Mouse (Mus musculus): ENCODE measurements around the gene Smyd1. TPM values are rescaled to one million over a fixed set of nuclear protein-coding genes. Genes with fewer than 3 reads are reported as not detected.
"Not testable (repeated sequence)": the region's sequence is repeated elsewhere in the genome, so short reads cannot be mapped to it uniquely, and the experiment has no call there.

The Smyd1 gene
- under 1 TPM in 3 of 4 experiments, not detected in 1; 0.13 to 0.23 (median 0.21) TPM for total RNA-seq (2022)

GRCm38 (mm10) chr6:71321826-71322283, at the start of gene Smyd1:
Gene Smyd1 (minus strand): TSS chr6:71322233.
- DNase-seq, result no peak

- no peak for DNase-seq
These were observed 49.1 kb upstream of the Smyd1 start for GRCm38 (mm10) chr6:71371085-71371605.

- no peak for DNase-seq
These were observed 47.4 kb upstream of the Smyd1 start for GRCm38 (mm10) chr6:71369416-71369815.

- DNase-seq, result no peak
These were observed 42.0 kb upstream of the Smyd1 start for GRCm38 (mm10) chr6:71363995-71364394.

- no peak for DNase-seq
These were observed 39.2 kb upstream of the Smyd1 start for GRCm38 (mm10) chr6:71361156-71361670.

- DNase-seq, result no peak
These were observed 38.7 kb upstream of the Smyd1 start for GRCm38 (mm10) chr6:71360751-71361150.

GRCm38 (mm10) chr6:71360221-71360620, 38.2 kb upstream of the Smyd1 start:
- DNase-seq, result no peak

GRCm38 (mm10) chr6:71357493-71357892, 35.5 kb upstream of the Smyd1 start:
- DNase-seq, result no peak

- no peak for DNase-seq
These were observed 31.7 kb upstream of the Smyd1 start for GRCm38 (mm10) chr6:71353722-71354121.

GRCm38 (mm10) chr6:71352866-71353427, 30.9 kb upstream of the Smyd1 start:
- DNase-seq, result no peak

GRCm38 (mm10) chr6:71352201-71352600, 30.2 kb upstream of the Smyd1 start:
- DNase-seq, result no peak

GRCm38 (mm10) chr6:71351201-71351600, 29.2 kb upstream of the Smyd1 start:
- no peak for DNase-seq

- DNase-seq, result no peak
These were observed 26.0 kb upstream of the Smyd1 start for GRCm38 (mm10) chr6:71348006-71348405.

- DNase-seq, result no peak
These were observed 19.1 kb upstream of the Smyd1 start for GRCm38 (mm10) chr6:71341179-71341578.

GRCm38 (mm10) chr6:71339351-71339750, 17.3 kb upstream of the Smyd1 start:
- DNase-seq, result no peak

- no peak for DNase-seq
These were observed 16.9 kb upstream of the Smyd1 start for GRCm38 (mm10) chr6:71338941-71339340.

GRCm38 (mm10) chr6:71337666-71338065, 15.6 kb upstream of the Smyd1 start:
- DNase-seq, result no peak

- no peak for DNase-seq
These were observed 11.7 kb upstream of the Smyd1 start for GRCm38 (mm10) chr6:71333578-71334273.

- DNase-seq, result no peak
These were observed 11.0 kb upstream of the Smyd1 start for GRCm38 (mm10) chr6:71333031-71333430.

GRCm38 (mm10) chr6:71332236-71332965, 10.4 kb upstream of the Smyd1 start:
- no peak for DNase-seq

- not testable (repeated sequence) for DNase-seq
These were observed 9.5 kb upstream of the Smyd1 start for GRCm38 (mm10) chr6:71331491-71331890.

GRCm38 (mm10) chr6:71330486-71330885, 8.5 kb upstream of the Smyd1 start:
- no peak for DNase-seq

GRCm38 (mm10) chr6:71329881-71330280, 7.8 kb upstream of the Smyd1 start:
- DNase-seq, result no peak

Data from adrenal gland, adult 8-10 months (tissue).